Mouse (Mus musculus) cerebellum, postnatal 10 days (tissue): ENCODE data around the gene Fam234a.

Source experiments
- DNase-seq, 2 experiments: peaks; one replicate each; pipeline ENCODE4 v3.0.0; 2021; ENCODE audit warnings: mixed read lengths in 2 of 2

Fam234a gene

GRCm38 (mm10) chr17:26162736-26163135 lies 81.3 kb downstream of the Fam234a start:
- no peak for DNase-seq
